Mouse (Mus musculus): ENCODE results near the gene Mbd3. TPM values are rescaled to one million over a fixed set of nuclear protein-coding genes. Genes with fewer than 3 reads are reported as not detected.

The Mbd3 gene
- 145 and 160 TPM in 2 replicates for polyA plus RNA-seq (2012; rRNA removed)

DNA sequence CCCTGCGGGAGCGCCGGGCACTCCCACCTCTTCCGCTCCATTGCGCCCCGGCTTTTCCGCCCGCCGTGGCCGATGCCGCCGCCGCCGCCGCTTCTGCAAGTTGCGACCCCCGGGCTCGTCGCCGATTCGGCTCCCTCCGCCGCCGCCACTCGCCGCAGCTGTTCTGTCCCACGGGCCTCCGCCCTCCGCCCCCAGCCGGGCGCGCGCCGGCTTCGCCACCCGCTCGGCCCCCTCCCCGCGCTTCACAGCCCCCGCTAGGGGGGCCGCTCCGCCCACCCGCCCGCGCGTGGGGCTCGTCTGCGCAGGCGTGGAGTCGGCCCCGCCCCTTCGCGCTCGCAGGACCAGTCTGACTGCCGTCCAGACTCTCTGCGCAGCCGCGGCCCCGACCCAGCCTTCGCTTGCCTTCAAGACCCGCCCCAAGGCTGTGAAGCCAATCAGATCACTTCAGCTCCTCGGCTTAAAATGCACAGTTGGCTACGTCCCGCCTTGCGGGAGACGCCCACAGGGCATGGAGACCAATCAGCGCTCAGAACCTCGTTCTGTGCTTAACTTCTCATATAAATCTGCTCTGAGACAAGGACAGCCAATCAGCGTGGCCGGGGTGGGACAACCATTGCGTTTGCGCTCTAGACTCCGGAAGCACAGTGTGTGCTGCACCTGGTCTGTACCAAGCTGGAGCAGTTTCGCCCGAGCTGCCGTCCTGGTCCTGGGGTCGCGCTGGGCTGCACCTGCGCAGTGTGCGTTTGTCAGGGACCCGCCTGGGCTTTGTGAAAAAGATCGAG, at the start of gene Mbd3:
Gene Mbd3, minus strand, starts transcription at position 360 of the 782 bp plus-strand sequence.
- peak; percentile 99 for DNase-seq (ENCODE audit: low read depth)

DNA sequence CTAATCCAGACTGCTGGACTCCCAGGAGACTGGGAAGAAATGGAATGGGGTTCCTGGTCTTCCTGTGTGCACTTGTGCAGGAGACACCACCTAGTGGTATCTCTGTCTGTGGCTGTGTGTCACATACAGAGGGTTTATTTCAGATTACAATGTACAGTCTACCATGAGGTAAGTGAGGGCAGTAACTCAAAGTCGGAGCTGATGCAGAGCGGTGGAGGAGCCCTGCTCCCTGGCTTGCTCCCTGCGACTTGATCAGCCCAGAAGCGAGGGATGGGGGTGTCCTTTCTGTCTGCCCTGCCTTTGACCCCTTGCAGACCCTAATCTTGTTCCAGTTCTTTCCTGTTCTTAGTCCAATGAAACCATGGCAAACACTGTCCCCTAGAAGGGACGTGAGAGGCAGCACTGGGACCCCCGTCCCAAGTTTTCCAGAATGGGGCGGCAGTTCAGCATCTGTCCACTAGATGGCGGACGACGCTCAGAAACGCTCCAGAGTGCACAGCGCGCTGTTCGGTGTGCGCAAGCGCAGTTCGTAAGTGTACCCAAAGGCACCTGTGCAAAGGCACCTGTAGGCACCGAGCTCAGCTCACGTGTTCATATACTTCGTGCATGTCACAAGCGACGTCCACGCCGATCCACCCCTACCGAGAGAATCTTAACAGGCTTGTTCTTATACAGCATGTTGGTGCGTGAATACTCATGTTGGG, 46.7 kb upstream of the Mbd3 start:
- DNase-seq (ENCODE audit: low read depth), result no peak

DNA sequence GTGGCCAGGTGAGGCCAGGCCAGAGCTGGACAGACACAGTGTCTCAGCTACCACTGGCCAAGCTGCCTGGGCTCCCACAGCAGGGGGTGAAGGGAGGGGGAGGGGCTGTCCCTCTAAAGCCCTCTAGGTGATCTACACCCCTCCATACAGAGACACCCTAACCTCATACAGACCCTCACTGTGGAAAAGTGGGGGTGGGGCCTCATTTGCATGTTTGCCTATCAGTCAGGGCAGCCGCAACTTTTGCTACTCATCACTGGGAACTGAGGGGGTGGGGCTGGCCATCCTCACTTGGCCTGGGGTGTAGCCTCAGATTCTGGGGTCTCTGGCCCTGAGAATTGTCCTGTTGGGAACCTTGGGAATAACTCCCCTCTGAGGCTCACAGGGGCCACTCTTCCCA, 45.7 kb upstream of the Mbd3 start:
- DNase-seq (ENCODE audit: low read depth), result no peak

DNA sequence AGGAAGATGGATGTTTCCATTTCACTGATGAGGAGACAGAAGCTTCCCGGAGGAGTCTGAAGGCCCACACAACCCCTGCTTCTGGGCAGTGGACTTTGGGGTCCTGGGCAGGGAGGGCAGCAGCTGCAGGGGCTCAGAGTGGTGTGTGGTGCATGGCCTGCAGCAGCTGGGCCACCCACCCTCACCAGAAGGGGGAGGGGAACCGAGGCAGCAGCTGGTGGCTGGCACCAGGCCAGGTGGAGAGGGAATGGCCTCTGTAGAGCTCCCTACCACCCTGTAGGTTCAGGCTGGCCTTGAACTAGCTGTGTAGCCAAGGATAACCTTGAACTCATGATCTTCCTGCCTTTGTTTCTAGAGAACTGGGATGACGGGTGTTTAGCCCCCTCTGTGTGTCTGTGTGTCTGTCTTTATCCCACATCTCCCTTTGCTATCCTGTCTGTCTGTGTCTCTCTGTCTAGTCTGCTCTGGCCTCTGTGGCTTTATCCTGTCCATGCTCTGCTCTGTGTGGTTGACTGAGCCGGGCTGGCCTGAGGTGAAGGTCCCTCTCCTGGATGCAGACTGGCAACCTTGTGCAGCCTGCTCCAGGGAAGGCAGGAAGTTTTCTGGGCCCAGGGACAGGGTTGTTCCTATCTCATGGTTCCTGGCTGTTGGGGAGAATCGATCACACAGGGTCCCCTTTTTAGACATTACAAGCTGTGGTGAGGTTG, 45.1 kb upstream of the Mbd3 start:
- no peak for DNase-seq (ENCODE audit: low read depth)

DNA sequence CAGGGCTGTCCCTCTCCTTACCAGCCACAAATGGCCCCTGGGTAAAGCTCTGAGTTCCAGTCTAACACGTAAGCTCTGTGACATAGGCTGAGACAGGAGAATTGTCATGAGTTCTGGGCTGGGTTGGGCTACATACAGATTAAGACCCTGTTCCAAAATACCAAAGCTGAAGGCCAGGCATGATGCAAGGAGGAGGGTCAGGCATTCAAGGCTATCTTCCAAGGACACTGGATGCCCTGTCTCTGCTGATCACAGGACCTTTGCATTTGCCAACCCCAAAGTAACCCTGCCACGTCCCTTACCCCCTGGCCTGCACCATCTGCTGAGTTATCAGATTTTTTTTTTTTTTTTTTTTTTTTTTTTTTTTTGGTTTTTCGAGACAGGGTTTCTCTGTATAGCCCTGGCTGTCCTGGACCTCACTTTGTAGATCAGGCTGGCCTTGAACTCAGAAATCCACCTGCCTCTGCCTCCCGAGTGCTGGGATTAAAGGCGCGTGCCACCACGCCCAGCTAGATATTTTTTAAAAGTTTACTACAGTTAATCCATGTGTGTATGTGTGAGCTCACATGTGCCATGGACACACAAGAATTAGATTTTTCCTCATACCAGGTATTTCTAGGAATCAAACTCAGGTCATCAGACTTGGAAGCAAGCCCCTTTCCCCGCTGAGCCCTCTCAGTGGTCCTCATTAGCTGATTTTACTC, 44.4 kb upstream of the Mbd3 start:
- no peak for DNase-seq (ENCODE audit: low read depth)

DNA sequence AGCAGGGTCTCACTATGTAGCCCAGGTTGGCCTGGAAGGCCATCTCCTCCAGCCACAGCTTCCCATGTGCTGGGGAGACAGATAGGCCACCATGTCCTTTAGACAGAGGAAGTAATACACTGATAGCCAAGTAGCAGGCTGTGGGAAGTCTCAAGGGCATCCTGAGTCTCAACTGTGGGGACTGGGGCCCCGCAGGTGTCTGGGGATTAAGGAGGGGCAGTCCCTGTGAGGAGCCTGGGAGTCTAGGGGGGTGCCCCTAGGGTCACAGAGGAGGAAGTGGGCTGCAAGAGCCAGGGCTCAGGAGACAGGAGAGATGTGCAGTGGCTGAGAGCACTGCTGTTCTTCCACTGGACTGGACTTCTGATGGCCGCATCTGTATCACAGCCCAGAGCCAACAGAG, 43.6 kb upstream of the Mbd3 start:
- no peak for DNase-seq (ENCODE audit: low read depth)

DNA sequence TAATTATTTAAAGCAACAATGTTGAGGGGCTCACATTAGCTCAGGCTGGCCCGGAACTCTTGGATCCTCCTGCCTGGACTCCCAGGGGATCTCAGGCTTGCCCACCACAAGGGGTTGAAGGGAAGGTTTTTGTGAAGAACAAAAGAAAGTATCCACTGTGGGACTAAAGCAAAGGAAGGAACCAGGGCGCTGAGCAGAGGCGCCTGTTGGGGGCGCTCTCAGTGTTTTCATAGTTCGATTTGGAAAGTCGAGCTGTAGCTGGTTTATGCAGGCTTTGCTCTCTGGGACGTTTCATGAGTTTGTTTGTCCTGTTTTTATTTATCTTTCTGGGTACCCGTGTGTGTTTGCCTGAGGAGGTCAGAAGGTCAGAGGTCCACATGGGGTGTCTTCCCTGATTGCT, 42.2 kb upstream of the Mbd3 start:
- DNase-seq (ENCODE audit: low read depth), result no peak

DNA sequence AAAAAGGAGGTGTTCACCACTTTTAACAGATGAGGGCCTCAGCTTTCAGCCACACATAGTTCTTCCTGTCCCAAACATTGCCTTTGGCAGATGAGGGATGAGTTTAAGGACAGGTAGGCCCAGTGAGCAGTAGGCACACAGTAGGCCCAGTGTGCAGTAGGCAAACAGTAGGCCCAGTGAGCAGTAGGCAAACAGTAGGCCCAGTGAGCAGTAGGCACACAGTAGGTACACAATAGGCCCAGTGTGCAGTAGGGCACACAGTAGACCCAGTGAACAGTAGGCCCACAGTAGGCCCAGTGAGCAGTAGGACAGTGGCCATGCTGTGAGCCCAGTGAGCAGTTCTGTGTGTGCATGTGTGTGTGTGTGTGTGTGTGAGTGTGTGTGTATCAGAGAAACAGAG, 40.7 kb upstream of the Mbd3 start:
- no peak for DNase-seq (ENCODE audit: low read depth)

DNA sequence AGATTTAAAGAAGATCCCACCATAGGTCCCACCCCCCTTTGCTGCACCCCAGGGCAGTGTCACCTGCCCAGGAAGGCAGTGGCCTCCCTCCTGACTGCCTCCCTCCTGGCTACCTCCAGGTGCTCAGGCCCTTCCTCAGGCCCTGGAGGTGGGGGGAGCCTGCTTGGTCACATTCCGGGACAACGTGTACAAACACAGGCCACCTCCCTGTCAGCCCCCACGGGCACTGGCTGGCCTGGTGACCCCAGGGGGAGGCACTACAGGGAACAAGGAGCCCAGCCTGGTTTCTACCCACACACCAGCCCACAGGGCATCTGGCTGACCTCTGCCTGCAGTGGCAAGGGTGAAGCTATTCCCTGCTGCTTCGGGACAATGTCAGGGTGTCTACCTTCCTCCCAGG, 38.6 kb upstream of the Mbd3 start:
- DNase-seq (ENCODE audit: low read depth), result no peak

DNA sequence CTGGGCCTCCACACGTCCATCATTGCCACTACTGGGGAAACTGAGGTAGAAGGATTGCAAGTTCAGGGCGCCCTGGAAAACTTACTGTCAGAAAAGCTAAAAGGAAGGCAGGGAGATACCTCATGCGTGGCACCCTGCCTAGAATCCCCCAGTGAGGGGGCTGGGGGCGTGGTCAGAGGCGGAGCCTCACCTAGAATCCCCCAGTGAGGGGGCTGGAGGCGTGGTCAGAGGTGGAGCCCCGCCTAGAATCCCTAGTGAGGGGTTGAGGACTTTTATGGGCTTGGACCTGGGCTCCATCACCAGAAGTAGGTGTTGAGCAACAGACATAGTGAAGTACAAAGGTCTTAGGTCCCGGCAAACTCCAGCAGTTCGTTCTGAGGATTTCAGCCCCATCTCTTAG, 36.9 kb upstream of the Mbd3 start:
- no peak for DNase-seq (ENCODE audit: low read depth)

DNA sequence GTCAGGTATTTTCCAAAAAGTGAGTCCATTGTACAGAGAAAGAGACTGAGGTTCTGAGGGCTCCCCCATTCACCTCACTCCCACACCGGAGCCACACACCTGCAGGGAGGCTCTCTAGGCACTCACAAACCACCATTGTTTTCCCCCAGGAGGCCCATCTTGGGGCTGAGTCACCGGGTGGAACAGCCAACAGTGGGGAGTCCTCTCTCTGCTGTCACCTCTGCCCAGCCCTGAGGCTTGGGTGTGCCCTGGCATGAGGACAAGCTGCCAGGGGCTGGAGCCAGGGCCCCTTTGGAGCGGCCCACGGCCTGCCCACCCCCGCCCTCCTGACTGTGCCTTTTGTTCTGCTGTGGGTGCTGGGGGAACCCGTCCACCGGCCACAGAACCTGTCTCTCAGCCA, 36.4 kb upstream of the Mbd3 start:
- no peak for DNase-seq (ENCODE audit: low read depth)

DNA sequence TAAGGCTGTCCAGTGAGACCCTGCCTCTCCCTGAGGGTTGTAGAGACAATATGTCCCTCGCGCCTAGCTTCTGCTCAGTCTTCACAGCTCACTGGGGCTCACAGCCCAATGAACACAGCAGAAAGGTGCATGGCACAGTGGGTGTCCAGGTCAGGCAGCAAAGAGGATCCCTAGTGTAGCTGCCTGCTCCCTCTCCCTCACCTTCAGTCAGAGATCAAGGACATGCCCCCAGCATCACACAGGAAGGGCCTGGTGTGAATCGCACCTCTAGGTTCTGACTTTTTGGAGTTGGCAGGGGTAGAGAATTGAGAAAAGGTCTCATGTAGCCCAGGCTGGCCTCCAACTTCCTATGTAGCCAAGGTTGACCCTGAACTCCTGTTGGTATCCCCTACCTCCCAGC, 35.5 kb upstream of the Mbd3 start:
- DNase-seq (ENCODE audit: low read depth), result no peak

DNA sequence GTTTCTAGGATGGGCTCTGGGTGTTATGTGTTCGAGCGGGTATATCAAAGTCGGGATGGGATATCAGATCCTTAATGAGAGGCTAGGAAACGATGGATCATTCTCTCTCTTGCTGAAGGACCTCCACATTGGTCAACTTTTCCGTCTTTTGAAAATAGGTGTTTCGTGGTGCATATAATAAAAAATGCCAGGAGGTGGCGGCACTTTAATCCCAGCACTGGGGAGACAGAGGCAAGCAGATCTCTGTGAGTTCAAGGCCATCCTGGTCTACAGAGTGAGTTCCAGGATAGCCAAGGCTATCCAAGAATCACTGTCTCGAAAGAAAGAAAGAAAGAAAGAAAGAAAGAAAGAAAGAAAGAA, 34.9 kb upstream of the Mbd3 start:
- DNase-seq (ENCODE audit: low read depth), result no peak

DNA sequence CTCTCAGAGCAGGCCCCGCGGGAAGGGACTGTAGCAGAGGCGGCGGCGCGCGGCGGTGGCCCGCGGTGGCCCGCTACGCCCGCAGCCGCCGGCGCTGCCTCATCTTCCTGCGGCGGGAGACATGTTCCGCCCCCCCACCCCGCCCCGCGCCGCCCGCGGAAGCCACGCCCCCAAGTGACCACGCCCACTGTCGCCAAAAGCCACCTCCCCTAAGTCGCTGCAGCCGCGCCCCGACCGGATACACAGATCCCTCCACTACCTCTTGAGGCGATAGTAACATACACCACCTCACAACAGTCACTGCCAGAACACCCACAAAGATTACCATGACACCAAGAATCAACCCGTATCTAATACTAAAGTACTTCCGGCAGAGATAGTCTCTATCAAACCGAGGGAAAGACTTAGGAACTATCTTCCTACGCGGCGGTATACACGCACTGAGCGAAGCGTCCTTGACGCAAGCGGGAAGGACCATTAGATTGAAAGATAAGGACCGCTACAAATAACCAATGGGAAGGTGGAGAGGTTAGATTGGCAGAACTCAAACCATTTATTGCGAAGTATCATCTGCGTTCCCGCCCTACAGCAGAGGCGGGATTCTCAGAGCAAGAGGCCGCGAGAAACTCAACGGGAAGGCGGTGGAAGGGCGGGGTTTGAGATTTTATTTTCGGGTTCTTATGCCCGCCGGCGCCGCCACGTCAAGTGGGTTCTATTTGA, 34.3 kb upstream of the Mbd3 start, which contains the start of gene Tcf3:
Gene Tcf3, minus strand, starts transcription at position 135 of the 720 bp plus-strand sequence.
- peak; percentile 99 for DNase-seq (ENCODE audit: low read depth)

DNA sequence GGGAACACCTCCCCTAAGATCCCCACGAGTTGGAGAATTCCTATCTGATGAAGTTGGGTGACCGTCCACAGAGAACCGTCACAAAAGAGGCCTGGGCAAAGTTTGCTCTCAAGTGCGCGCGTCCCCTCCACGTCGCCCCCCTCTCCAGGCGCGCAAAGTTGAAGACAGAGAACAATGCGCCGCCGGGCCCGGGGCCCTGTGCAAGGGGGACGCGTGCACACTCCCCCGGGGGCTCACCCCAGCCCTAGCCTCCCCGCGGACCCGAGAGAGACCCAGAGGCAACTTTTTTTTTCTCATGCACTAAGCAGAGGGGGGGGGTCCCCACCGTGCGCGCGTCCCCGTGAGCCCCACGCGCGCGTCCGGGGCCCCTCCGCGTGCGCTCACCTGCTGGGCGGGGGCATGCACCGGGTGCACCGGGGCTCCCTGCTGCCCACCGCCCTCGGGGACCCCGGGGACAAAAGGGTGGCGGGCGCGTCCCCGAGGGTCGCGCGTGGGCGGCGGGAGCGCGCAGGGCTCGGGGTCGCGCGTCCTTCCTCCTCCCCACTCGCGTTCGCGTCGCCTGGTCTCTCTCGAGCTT, 33.7 kb upstream of the Mbd3 start:
- no peak for DNase-seq (ENCODE audit: low read depth)

DNA sequence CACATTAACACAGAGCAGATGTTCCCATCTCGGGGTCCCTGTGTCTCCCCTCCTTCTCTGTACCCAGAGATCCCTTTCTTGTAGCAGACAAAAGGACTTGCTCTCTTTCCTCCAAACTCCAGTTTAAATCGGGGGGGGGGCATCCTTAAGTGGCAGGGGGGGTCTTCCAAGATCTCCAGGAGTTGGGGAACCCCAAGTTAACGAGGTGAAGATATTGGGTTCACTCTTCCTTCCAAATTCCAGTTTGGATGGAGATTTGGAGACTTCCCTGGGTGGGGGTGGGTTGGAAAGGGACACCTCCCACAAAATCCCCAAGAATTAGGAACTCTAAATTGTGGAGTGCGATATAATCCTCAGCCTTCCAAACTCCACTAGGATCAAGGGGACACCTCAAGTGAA, 33.0 kb upstream of the Mbd3 start:
- DNase-seq (ENCODE audit: low read depth), result no peak

DNA sequence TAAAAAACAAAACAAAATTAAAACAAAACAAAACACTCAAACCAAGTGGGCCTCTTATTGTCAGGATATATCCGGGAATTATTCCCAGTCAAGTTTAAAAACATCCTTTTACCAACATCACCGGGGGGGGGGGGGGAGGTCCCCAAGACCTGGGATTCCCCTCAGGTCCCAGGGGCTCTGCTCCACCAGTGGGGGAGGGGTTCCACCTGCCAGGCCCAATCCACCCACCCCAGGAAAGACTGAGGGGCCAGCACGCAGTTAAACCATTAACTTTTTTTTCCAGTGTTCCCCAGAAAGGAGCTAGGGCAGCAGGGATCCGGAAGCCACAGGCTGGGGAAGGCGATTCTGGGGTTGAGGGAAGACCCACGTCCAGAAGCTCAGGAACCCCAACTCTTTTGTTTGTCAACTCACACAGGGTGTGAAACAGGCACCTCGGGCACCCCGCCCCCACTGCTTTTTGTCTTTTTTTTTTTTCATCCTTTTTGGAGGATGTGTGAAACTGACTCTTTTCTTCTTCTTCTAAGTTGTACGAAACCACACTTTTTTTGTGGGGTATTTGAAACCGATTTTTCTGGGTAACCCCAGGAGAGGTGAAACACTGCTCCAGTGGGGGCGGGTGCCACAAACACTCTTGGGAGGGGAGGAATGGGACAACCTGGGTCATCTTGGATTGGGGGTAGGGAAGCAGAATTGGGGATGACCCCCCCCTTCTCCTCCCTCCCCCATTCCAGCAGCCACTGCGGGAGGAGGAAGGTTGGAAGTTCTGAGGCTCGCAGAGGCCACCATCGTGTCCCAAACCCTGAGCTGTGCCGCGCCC, 32.4 kb upstream of the Mbd3 start:
- DNase-seq (ENCODE audit: low read depth), result no peak

DNA sequence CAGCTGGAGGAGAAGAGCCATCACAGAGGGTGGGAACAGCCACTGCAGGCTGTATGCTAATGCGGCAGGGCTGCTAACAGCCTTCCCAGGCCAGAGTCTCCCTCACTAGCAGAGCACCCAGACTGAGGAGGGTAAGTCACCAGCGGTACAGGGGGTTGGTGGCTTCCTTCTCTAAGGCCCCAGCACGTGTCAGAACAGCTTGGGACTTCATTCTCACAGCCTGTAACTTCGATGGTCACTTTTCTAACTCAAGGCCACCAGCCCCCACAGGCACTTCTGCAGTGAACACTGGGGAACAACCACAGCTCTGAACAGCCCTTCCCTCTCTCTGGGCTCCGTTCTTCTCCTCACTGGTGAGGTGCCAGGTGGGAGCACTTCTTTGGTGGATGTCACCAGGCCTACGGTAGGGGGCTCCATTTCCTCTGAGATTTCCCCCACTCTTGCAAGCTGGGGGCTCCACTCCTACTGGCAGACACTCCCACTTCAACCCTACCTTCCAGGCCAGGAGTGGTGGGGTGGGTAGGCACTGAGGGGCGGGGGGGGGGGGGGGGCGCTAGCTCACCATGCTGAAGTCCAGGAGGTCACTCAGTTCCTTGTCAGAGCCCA, 31.1 kb upstream of the Mbd3 start:
- DNase-seq (ENCODE audit: low read depth), result no peak

DNA sequence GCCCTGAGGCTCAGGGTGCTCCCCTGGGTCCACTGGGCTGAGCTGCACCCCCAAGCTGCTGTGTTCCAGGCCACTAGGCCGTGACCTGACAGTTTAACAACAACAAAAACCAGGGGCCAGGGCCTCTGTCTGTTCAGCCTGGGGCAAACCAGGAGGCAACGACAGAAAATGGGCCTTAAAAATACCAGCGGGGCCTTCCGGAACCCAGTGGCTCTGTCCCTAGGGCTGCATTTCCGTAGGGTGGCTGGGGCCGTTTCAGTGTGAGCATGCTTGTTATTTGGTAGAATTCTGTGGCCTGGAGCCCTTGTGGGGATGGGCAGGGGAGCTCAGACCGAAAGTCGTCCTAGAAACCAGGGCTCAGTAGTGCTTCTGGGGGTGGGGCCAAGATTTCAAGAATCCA, 30.4 kb upstream of the Mbd3 start:
- DNase-seq (ENCODE audit: low read depth), result no peak

DNA sequence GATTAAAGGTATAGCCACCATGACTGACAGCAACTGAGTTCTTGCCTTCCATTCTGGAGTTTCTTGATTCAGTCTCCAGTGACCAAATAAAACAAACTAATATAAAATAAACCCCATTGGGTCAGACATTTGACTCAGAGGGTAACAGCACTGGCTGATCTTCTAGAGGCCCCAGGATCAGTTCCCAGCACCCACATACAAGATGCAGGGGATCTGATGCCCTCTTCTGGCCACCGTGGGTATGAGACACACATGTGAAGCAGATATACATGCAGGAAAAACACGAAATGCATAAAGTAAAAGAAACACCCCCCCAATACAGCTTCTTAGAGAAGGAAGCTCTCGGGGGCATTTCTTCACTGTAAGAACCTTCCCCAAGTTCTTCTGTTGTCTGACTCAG, 25.7 kb upstream of the Mbd3 start:
- DNase-seq (ENCODE audit: low read depth), result no peak
